Comparison of ENCODE assay signal across 9 mouse cellular contexts in genomic region chr7:69992383-69993327, GRCm38 (mm10).
DNase-seq lines count a peak whose midpoint lies in the region; ATAC-seq lines count a peak whose summit lies in the region.
"Had no signal": no experiment of that assay in that cellular context is flagged by ENCODE, and none has a peak within 500 bp of the region (broad histone marks: within the 10 kb centered on the region; RNA-seq: fewer than 3 reads in every experiment).

No protein-coding gene starts in this region.

- H3K9me3 ChIP-seq in kidney, embryonic 15.5 days (replicated peaks) = no peaks in the 10 kb centered on the region
- no peaks in the 10 kb centered on the region for H3K9me3 ChIP-seq in embryonic facial prominence, embryonic 14.5 days (ENCODE audit: control insufficient read depth, low read length)
- H3K9me3 ChIP-seq in neural tube, embryonic 13.5 days = no peaks in the 10 kb centered on the region

- H3K27me3 ChIP-seq in kidney, embryonic 15.5 days = no peaks in the 10 kb centered on the region
- no peaks in the 10 kb centered on the region; the same call in 1 of the 2 replicates for H3K27me3 ChIP-seq in embryonic facial prominence, embryonic 14.5 days (replicated peaks; ENCODE audit: control insufficient read depth, insufficient read depth, low read length)
- peaks cover 83% of the 10 kb centered on the region for H3K27me3 ChIP-seq in neural tube, embryonic 13.5 days

- 5% methylated on average over 21 of the region's 21 CpGs for WGBS in kidney, embryonic 15.5 days
- 4% methylated on average over 21 of the region's 21 CpGs for WGBS in embryonic facial prominence, embryonic 14.5 days
- WGBS in neural tube, embryonic 13.5 days = 2% methylated on average over 21 of the region's 21 CpGs

- H3K4me1 ChIP-seq in kidney, embryonic 15.5 days = peaks cover 14% of the 10 kb centered on the region; the same call in 1 of the 2 replicates
- no peaks in the 10 kb centered on the region for H3K4me1 ChIP-seq in embryonic facial prominence, embryonic 14.5 days (ENCODE audit: control insufficient read depth, insufficient read depth, low read length)
- peaks cover 16% of the 10 kb centered on the region for H3K4me1 ChIP-seq in neural tube, embryonic 13.5 days (replicated peaks)

- peak overlapping the region; percentile 64 for H3K4me2 ChIP-seq in kidney, embryonic 15.5 days
- H3K4me2 ChIP-seq in embryonic facial prominence, embryonic 14.5 days (ENCODE audit: low read depth, low read length) = peak overlapping the region; percentile 48
- peak overlapping the region; percentile 55 for H3K4me2 ChIP-seq in neural tube, embryonic 13.5 days

- peak overlapping the region; percentile 30; the same call in 1 of the 2 replicates for H3K9ac ChIP-seq in kidney, embryonic 15.5 days
- H3K9ac ChIP-seq in embryonic facial prominence, embryonic 14.5 days (ENCODE audit: low read depth, low read length) = peak overlapping the region; percentile 9; the same call in 1 of the 2 replicates
- H3K9ac ChIP-seq in neural tube, embryonic 13.5 days = peak overlapping the region; percentile 60

- ATAC-seq in kidney, embryonic 15.5 days (replicated peaks; ENCODE audit: low FRiP score) = peak; percentile 80
- no peak for ATAC-seq in embryonic facial prominence, embryonic 14.5 days (ENCODE audit: low read depth)
- ATAC-seq in neural tube, embryonic 13.5 days (ENCODE audit: low read depth) = no peak

- H3K36me3 ChIP-seq in kidney, embryonic 15.5 days = no peaks in the 10 kb centered on the region
- H3K36me3 ChIP-seq in embryonic facial prominence, embryonic 14.5 days (ENCODE audit: control insufficient read depth, insufficient read depth, low read length) = no peaks in the 10 kb centered on the region
- no peaks in the 10 kb centered on the region for H3K36me3 ChIP-seq in neural tube, embryonic 13.5 days

- no peak overlapping the region for H3K27ac ChIP-seq in kidney, embryonic 15.5 days
- no peak overlapping the region for H3K27ac ChIP-seq in embryonic facial prominence, embryonic 14.5 days (replicated peaks; ENCODE audit: low read depth, low read length)
- peak overlapping the region; percentile 4 for H3K27ac ChIP-seq in neural tube, embryonic 13.5 days (replicated peaks)

- peak overlapping the region; percentile 43 for H3K4me3 ChIP-seq in kidney, embryonic 15.5 days (replicated peaks)
- H3K4me3 ChIP-seq in embryonic facial prominence, embryonic 14.5 days (ENCODE audit: low read depth, low read length) = peak overlapping the region; percentile 30
- peak overlapping the region; percentile 30 for H3K4me3 ChIP-seq in neural tube, embryonic 13.5 days

- DNase-seq in kidney, postnatal 14 days = no peak
- DNase-seq in embryonic facial prominence, embryonic 14.5 days (ENCODE audit: low spot score) = peak; percentile 31
- DNase-seq in kidney, postnatal 10 days = peak; percentile 23
- no peak for DNase-seq in right cerebral cortex, postnatal 36 days (ENCODE audit: low spot score in 2 of 2)
- no peak for DNase-seq in thymus, postnatal 10 days (ENCODE audit: low spot score in 2 of 2)
- no peak for DNase-seq in B cell, adult 2 months
- DNase-seq: heart, postnatal 4 days had no signal

Comparison
In these comparisons a context has a peak if more than half of its experiments do, and no peak if none do; other contexts are left out.
1. DNase-seq: peak in embryonic facial prominence, embryonic 14.5 days (single experiment) and kidney, postnatal 10 days (single experiment); none in kidney, postnatal 14 days (single experiment), right cerebral cortex, postnatal 36 days (0 of 2), thymus, postnatal 10 days (0 of 2) and B cell, adult 2 months (0 of 2).
2. H3K9ac ChIP-seq: peak in every context shown above with its lines; median percentile 60 in neural tube, embryonic 13.5 days; 30 in kidney, embryonic 15.5 days; 9 in embryonic facial prominence, embryonic 14.5 days.
3. Peak in every context shown above with its lines, with median percentiles within 50 percentile points of each other: H3K4me2 ChIP-seq and H3K4me3 ChIP-seq.